Mouse (Mus musculus): ENCODE data around the gene Gfpt1. TPM values are rescaled to one million over a fixed set of nuclear protein-coding genes. Genes with fewer than 3 reads are reported as not detected.

The Gfpt1 gene
- total and polyA plus RNA-seq, 2 experiments from 2014 or later = 17.7 to 32.9 TPM

GRCm38 (mm10) chr6:87103314-87103713 is 60.7 kb downstream of the Gfpt1 start:
- Histone ChIP-seq H3K27ac (no peak overlapping the region), H3K9ac (replicated peaks; ENCODE audit: low read length) (no peak overlapping the region), H3K36me3 (ENCODE audit: insufficient read depth, low read length) (no peaks in the 10 kb centered on the region), H3K4me1 (ENCODE audit: insufficient read depth, low read length) (0 out of 2 replicates have a peak, but pooled peaks cover 10% of the 10 kb centered on the region), H3K4me2 (ENCODE audit: low read depth, low read length) (no peak overlapping the region), H3K9me3 (ENCODE audit: low read length) (no peaks in the 10 kb centered on the region), H3K27me3 (ENCODE audit: insufficient read depth, low read length) (no peaks in the 10 kb centered on the region), H3K4me3 (ENCODE audit: low read length) (no peak overlapping the region)
- WGBS = 94% methylated on average over 1 of the region's 1 CpGs
- TF ChIP-seq CTCF (IDR thresholded peaks at IDR 0.05; ENCODE audit: low read depth) = no peak
- DNase-seq (ENCODE audit: low spot score) (no peak), ATAC-seq (no peak)

GRCm38 (mm10) chr6:87104123-87104796 is 61.6 kb downstream of the Gfpt1 start, which contains the start of gene D6Ertd527e:
D6Ertd527e (plus strand) TSS chr6:87104746.
- Histone ChIP-seq H3K36me3 (ENCODE audit: insufficient read depth, low read length) (no peaks in the 10 kb centered on the region), H3K27ac (no peak within 1 kb of the TSS), H3K9ac (replicated peaks; ENCODE audit: low read length) (no peak within 1 kb of the TSS), H3K4me2 (ENCODE audit: low read depth, low read length) (no peak within 1 kb of the TSS), H3K27me3 (ENCODE audit: insufficient read depth, low read length) (no peaks in the 10 kb centered on the region), H3K4me1 (ENCODE audit: insufficient read depth, low read length) (0 out of 2 replicates have a peak, but pooled peaks cover 10% of the 10 kb centered on the region), H3K9me3 (ENCODE audit: low read length) (no peaks in the 10 kb centered on the region), H3K4me3 (ENCODE audit: low read length) (no peak within 1 kb of the TSS)
- ATAC-seq (no peak), DNase-seq (ENCODE audit: low spot score) (no peak)
- no peak for TF ChIP-seq CTCF (IDR thresholded peaks at IDR 0.05; ENCODE audit: low read depth)
- WGBS = 87% methylated on average over 11 of the region's 11 CpGs

DNA sequence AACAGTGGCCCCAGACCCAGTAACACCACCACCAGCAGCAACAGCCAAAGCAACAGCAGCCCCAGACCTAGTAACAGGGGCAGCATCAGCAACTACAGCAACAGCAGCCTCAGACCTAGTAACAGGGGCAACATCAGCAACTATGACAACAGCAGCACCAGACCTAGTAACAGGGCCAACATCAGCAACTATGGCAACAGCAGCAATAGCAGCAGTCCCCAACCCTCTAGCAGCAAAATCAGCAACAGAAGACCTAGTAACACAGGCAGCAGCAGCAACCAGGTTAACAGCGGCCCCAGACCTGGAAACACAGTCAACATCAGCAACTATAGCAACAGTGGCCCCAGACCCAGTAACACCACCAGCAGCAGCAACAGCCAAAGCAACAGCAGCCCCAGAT is 68.8 kb downstream of the Gfpt1 start:
- Histone ChIP-seq H3K36me3 (ENCODE audit: insufficient read depth, low read length) (no peaks in the 10 kb centered on the region), H3K27ac (no peak overlapping the region; the same call in 1 of the 2 replicates), H3K9ac (replicated peaks; ENCODE audit: low read length) (no peak overlapping the region), H3K9me3 (ENCODE audit: low read length) (no peaks in the 10 kb centered on the region), H3K4me2 (ENCODE audit: low read depth, low read length) (no peak overlapping the region), H3K27me3 (ENCODE audit: insufficient read depth, low read length) (no peaks in the 10 kb centered on the region), H3K4me1 (ENCODE audit: insufficient read depth, low read length) (no peaks in the 10 kb centered on the region), H3K4me3 (ENCODE audit: low read length) (no peak overlapping the region)
- ATAC-seq (peak; percentile 68), DNase-seq (ENCODE audit: low spot score) (peak; percentile 14)
- WGBS = 90% methylated on average over 1 of the region's 1 CpGs
- no peak for TF ChIP-seq CTCF (IDR thresholded peaks at IDR 0.05; ENCODE audit: low read depth)

GRCm38 (mm10) chr6:87112125-87112524 is 69.5 kb downstream of the Gfpt1 start:
- H3K9ac ChIP-seq (replicated peaks; ENCODE audit: low read length) = no peak overlapping the region
- H3K4me1 ChIP-seq (ENCODE audit: insufficient read depth, low read length) = no peaks in the 10 kb centered on the region
- ATAC-seq (peak; percentile 62; the same call in 1 of the 2 replicates), DNase-seq (ENCODE audit: low spot score) (peak; percentile 24)
- no peaks in the 10 kb centered on the region for H3K27me3 ChIP-seq (ENCODE audit: insufficient read depth, low read length)
- no peaks in the 10 kb centered on the region for H3K36me3 ChIP-seq (ENCODE audit: insufficient read depth, low read length)
- no peak for TF ChIP-seq CTCF (IDR thresholded peaks at IDR 0.05; ENCODE audit: low read depth)
- 64% methylated on average over 6 of the region's 6 CpGs for WGBS
- no peaks in the 10 kb centered on the region for H3K9me3 ChIP-seq (ENCODE audit: low read length)
- no peak overlapping the region for H3K4me3 ChIP-seq (ENCODE audit: low read length)
- no peak overlapping the region for H3K27ac ChIP-seq
- no peak overlapping the region for H3K4me2 ChIP-seq (ENCODE audit: low read depth, low read length)

DNA sequence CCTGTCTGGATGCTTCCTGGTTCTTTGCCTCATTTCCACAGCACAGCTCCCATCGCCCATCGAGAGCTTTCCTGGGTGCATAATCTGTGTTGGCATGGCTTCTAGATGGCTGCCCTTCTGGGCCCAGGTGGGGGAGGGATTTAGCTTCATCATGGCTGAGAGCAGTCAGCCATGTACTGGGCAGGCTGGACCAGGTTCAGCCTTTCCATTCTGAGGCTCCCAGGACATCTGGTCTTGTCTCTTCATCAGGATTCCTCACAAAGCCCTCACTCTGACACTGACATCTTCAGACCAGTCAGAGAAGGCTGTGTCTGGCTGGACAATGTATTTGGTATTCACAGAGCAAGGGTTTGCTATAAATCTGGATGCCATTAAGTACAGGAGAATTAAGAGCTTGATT is 73.3 kb downstream of the Gfpt1 start:
- Histone ChIP-seq H3K4me2 (ENCODE audit: low read depth, low read length) (no peak overlapping the region), H3K27ac (no peak overlapping the region), H3K4me1 (ENCODE audit: insufficient read depth, low read length) (no peaks in the 10 kb centered on the region), H3K9me3 (ENCODE audit: low read length) (no peaks in the 10 kb centered on the region), H3K4me3 (ENCODE audit: low read length) (no peak overlapping the region), H3K27me3 (ENCODE audit: insufficient read depth, low read length) (no peaks in the 10 kb centered on the region), H3K36me3 (ENCODE audit: insufficient read depth, low read length) (no peaks in the 10 kb centered on the region), H3K9ac (replicated peaks; ENCODE audit: low read length) (no peak overlapping the region)
- peak; percentile 63 for ATAC-seq
- DNase-seq (ENCODE audit: low spot score) = peak; percentile 57
- TF ChIP-seq CTCF (IDR thresholded peaks at IDR 0.05; ENCODE audit: low read depth) = no peak
- 60% methylated on average over 2 of the region's 2 CpGs for WGBS

GRCm38 (mm10) chr6:87116596-87116995 is 74.0 kb downstream of the Gfpt1 start:
- WGBS = 80% methylated on average over 7 of the region's 7 CpGs

More at GRCm38 (mm10) chr6:87116596-87116995, 74.0 kb downstream of the Gfpt1 start:
- no peaks in the 10 kb centered on the region for H3K27me3 ChIP-seq (ENCODE audit: insufficient read depth, low read length)
- no peak overlapping the region for H3K9ac ChIP-seq (replicated peaks; ENCODE audit: low read length)
- no peaks in the 10 kb centered on the region for H3K36me3 ChIP-seq (ENCODE audit: insufficient read depth, low read length)
- H3K4me1 ChIP-seq (ENCODE audit: insufficient read depth, low read length) = no peaks in the 10 kb centered on the region
- H3K4me2 ChIP-seq (ENCODE audit: low read depth, low read length) = no peak overlapping the region
- TF ChIP-seq CTCF (IDR thresholded peaks at IDR 0.05; ENCODE audit: low read depth) = no peak
- no peaks in the 10 kb centered on the region for H3K9me3 ChIP-seq (ENCODE audit: low read length)
- H3K4me3 ChIP-seq (ENCODE audit: low read length) = no peak overlapping the region
- DNase-seq (ENCODE audit: low spot score) (no peak), ATAC-seq (no peak)
- no peak overlapping the region for H3K27ac ChIP-seq

All from hindbrain, postnatal 0 days (tissue).